Mouse (Mus musculus) pancreas, adult 10 weeks (tissue): ENCODE data around the gene Srrm2. TPM values are rescaled to one million over a fixed set of nuclear protein-coding genes. Genes with fewer than 3 reads are reported as not detected.

ENCODE experiments used
- polyA plus RNA-seq: library from polyadenylated mRNA; stranded (reverse); fragments of 350-450 nt; fragmentation: Illumina TruSeq; extraction: RNeasy Lipid Tissue Mini Kit (QIAGEN cat#74804); gene quantifications from one replicate; pipeline ENCODE4 v1.2.3, GENCODE M21; 2015; ENCODE audit warnings: low read depth, low replicate concordance; ENCODE audit not compliant: insufficient read depth

Srrm2 gene
- 176 TPM for polyA plus RNA-seq

DNA sequence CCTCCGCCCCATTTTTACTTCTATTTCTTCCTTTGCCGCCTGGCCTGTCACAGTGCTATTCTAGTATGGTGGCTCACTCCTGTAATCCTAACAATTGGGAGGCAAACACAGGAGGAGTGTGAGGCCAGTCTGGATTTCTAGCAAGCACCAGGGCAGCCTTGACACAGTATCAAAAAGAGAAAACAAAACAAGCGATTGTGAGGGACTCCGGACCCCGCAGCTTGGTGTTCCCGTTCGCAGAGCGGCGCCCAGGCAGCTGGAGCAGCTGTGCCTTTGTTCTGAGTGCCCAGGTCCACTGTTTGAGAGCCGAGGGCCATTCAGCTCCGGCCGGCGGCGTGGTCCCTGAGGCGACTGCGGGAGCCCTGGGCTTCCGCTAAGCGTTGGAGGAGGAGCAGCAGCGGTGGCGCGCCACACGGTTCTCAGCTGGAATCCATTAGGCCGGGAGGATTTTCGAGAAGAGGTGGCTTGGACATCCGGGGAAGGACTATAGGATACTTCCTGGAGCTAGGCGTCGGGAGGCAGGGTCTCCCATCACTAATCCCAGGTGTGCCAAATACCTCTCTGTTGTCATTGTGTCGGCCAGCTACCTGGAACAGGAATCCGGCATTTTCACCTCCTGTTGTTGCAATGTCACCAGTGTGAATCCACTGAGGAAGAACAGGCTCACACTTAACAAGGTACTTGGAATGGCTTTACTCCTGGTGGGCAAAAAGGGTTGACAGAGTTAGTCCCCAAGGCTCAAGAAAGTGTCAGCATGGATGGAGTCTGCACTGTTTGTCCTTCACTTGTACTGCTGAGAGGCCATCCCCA lies at the start of gene Srrm2:
Gene Srrm2, plus strand, starts transcription at position 264 of the 810 bp plus-strand sequence.

DNA sequence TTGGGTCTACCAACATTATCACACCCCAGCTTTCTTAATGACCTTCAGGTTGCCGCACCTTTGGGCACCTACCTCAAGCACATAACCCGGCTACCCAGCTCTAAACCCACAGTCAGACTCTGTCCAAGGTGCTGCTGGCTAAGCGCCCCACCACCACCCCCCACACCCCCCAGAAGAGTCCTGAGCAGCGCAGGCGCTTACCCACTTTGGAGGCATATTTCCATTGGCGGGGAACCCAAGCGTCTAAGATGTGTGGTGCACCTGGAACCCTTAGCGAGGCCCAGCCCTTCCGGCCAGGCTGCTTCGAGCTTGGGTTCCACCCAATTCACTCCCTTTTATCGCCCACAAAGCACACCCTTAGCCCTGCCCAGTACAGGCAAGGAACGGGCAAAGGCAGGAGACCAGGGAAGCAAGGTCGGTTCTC lies 49.7 kb upstream of the Srrm2 start, which contains the start of gene Paqr4:
Gene Paqr4, minus strand, starts transcription at position 270 of the 424 bp plus-strand sequence.

DNA sequence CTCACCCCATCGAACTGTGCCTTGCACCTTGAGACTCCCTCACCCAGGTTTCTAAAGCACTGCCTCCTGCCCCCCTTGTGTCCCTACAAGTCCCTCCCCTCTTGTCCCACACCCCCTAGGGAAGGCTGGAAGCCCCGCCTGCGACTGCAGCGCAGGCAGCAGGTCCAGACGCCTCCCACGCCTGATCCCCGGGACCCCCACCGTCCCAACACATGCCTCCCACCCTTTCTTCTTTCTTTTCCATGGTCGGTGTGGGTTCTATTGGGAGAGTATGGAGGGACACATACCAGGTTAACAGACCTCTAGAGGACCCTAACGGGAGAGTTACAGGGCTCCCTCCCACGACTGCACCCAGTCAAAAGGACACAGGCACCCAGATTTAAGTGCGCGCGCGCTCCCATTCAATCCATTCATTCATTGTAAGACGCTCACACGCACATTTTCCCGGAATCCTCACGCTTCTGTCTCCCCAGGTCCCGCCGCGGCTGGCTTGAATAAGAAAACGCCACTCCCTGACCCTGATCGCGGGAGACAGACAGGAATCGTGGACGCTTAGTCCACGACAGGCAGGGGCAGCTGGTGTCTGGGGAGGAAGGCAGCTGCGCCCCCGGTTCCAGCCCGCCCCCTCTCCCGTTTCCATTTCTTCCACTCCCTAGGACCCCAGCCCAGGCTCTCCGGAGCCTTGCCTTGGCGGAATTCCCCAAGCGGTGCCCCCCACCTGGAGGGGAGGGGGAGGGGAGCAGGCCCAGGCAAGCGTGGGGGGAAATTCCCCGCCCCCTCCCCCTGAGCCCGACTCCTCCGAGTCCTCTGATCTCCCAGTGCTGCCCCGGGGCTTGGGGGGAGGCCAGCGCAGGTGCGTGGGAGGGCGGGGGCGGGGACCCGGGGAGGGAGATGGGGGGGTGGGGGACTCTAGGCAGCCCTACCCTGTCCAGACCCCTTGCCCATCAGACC lies 44.8 kb upstream of the Srrm2 start, which contains the start of gene Kremen2:
Gene Kremen2, minus strand, starts transcription at position 533 of the 951 bp plus-strand sequence.

GRCm38 (mm10) chr17:23771284-23772218 lies 18.8 kb upstream of the Srrm2 start, which contains the start of gene Flywch1:
Gene Flywch1 (minus strand): TSS chr17:23771602.

DNA sequence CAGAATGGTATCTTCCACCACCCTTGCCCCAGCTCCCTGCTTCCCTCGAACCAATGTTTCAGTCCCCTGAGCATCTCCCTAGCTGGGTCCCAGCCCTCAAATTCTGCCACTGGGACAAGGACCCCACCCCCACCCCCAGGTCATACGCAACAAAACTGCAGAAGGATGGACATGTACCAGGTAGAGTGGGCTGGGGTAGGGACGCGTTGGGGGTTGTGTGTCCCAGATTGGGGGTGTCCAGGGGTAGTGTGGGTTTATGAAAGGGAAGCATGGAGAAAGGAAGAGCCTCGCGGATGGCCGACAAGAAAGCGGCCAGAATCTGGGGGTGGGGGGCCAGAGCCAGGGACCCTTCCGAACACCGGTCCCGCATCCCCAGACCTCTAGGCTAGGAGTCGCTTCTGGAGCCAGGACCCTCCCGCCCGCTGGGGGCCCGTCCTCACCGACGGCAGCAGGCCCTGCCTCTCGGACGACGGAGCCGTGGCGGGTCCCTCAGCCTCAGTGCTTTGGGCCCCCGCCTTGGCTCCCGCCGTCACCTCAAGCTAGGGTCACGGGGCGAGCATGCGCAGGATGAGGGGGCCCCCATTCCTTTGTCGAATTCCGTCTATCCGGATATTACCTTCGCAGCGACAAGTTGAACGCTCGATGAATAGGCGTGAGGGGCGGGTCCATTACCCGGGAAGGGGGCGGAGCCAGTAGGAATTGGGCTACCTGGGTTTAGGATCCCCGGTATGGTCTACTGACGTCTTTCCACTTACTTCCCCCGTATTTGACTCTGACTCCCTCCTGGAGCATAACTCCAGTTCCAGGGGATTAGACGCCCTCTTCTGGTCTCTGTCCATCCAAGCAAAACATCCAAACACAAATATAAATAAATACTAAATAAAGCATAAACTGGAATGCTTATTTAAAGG lies 4.5 kb upstream of the Srrm2 start, which contains the start of gene Flywch2:
Gene Flywch2, minus strand, starts transcription at position 521 of the 911 bp plus-strand sequence.

DNA sequence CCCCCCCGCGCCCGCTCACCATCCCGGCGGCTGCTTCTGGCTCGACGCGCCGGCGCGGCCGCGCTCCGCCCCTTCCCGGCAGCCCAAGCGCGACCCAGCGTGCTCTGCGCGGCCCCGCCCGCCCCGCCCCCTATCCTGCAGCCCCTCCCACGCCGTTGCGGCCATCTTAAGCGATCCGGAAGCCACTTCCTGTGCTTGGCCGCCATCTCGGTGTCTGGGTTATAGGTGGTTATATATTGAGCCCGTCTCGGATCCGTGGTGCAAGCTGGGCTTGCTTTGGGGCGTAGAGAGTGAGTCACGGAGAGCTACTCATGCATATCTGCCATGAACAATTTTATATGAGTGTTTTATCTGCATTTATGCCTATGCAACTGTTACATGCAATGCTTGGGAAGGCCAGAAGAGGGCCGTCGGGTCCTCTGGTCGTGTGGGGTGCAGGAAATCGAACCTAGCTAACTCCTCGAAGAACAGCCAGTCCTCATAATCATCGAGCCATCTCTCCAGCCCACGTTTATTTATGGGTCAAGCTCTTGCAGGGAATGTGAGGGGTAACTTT lies 38.8 kb downstream of the Srrm2 start, which contains the start of gene Elob:
Gene Elob, minus strand, starts transcription at position 73 of the 556 bp plus-strand sequence.

DNA sequence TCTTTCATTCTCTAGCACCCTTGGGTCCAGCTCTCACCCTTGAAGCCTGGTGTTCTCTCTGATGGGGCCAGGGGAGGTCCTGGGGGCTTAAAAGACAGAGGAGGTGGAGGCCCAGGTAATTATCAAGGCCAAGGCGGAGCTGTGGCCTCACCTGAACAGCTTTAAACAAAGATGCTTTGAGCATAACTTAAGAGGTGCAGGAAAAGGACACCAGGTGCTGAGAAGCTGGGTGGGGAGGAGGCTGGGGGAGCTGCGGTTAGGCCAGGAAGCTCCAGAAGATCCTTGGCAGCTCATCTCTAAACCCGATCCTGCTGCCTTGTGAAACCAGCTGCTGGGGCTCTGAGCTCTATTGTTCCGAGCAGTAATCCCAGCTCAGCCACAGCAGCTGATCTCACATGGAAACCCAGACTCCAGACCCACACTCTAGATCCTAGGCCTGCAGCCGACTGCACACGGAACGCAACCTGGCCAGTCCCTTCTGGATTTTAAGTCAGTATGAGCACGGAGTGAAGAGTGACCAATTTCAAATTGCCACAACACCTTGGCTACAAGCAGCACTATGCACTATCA lies 45.8 kb downstream of the Srrm2 start, which contains the start of gene Prss33:
Gene Prss33, minus strand, starts transcription at position 51 of the 570 bp plus-strand sequence.

DNA sequence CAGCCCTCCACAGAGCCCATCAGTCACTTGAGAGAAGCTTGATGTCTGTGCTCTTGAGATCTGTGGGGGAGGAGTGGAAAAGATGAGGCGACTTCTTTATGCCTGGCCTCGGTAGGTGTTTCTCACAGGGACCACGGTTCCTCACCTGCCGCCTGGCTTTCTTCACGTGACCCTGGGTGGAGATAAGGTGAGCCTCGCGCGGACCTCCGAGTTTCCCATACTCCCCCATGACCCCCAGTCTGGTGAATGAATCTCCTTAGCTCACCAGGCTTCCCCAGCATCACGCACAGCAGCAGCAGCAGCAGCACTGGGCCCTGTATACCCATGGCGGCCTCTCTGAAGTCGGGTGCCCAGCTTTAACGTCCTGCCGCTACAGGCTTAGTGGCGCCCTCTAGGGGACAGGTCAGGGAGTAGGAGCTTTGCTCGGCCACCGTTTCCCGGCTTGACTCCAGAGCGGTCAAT lies 53.5 kb downstream of the Srrm2 start, which contains the start of the genes Prss32 and Prss41:
Gene Prss32, plus strand, starts transcription at position 44 of the 462 bp plus-strand sequence.
Gene Prss41, minus strand, starts transcription at position 361 of the 462 bp plus-strand sequence.

GRCm38 (mm10) chr17:23867756-23868155 lies 77.4 kb downstream of the Srrm2 start, which contains the start of gene Prss21:
Gene Prss21 (plus strand): TSS chr17:23868056.

Other genes with a start within 250 kb of the Srrm2 start
- 2.1 TPM for gene Zfp213, start 226.3 kb upstream of the Srrm2 start, polyA plus RNA-seq
- gene Zfp13, start 191.0 kb upstream of the Srrm2 start, polyA plus RNA-seq: 4.2 TPM
- gene Zscan10, start 189.7 kb upstream of the Srrm2 start, polyA plus RNA-seq: not detected
- gene Mmp25, start 145.3 kb upstream of the Srrm2 start, polyA plus RNA-seq: 0.24 TPM
- 2.9 TPM for gene Bicdl2, start 130.0 kb upstream of the Srrm2 start, polyA plus RNA-seq
- 44.8 TPM for gene Hcfc1r1, start 116.9 kb upstream of the Srrm2 start, polyA plus RNA-seq
- gene Thoc6, start 116.7 kb upstream of the Srrm2 start, polyA plus RNA-seq: 3.1 TPM
- 9.0 TPM for gene Tnfrsf12a, start 113.1 kb upstream of the Srrm2 start, polyA plus RNA-seq
- 4.2 TPM for gene Cldn6, start 111.3 kb upstream of the Srrm2 start, polyA plus RNA-seq
- 3.5 TPM for gene Cldn9, start 106.5 kb upstream of the Srrm2 start, polyA plus RNA-seq
- gene 1520401A03Rik, start 67.7 kb upstream of the Srrm2 start, polyA plus RNA-seq: not detected
- gene Pkmyt1, start 64.2 kb upstream of the Srrm2 start, polyA plus RNA-seq: 3.3 TPM
- gene Paqr4, start 49.7 kb upstream of the Srrm2 start, polyA plus RNA-seq: 5.0 TPM
- not detected for gene Kremen2, start 44.7 kb upstream of the Srrm2 start, polyA plus RNA-seq
- 9.7 TPM for gene Flywch1, start 18.9 kb upstream of the Srrm2 start, polyA plus RNA-seq
- 1.3 TPM for gene Flywch2, start 4.5 kb upstream of the Srrm2 start, polyA plus RNA-seq
- gene Elob, start 38.6 kb downstream of the Srrm2 start, polyA plus RNA-seq: 116 TPM
- not detected for gene Prss33, start 45.5 kb downstream of the Srrm2 start, polyA plus RNA-seq
- not detected for gene Prss32, start 53.3 kb downstream of the Srrm2 start, polyA plus RNA-seq
- not detected for gene Prss41, start 53.6 kb downstream of the Srrm2 start, polyA plus RNA-seq
- gene Prss21, start 77.5 kb downstream of the Srrm2 start, polyA plus RNA-seq: not detected
- gene Dcpp1, start 90.3 kb downstream of the Srrm2 start, polyA plus RNA-seq: not detected
- not detected for gene Dcpp2, start 90.3 kb downstream of the Srrm2 start, polyA plus RNA-seq
- gene Dcpp3, start 126.9 kb downstream of the Srrm2 start, polyA plus RNA-seq: not detected
- gene Sbp, start 151.1 kb downstream of the Srrm2 start, polyA plus RNA-seq: not detected
- gene Sbpl, start 164.7 kb downstream of the Srrm2 start, polyA plus RNA-seq: not detected
- gene Prss30, start 190.0 kb downstream of the Srrm2 start, polyA plus RNA-seq: not detected
- gene Prss22, start 207.6 kb downstream of the Srrm2 start, polyA plus RNA-seq: not detected
- not detected for gene Prss27, start 247.6 kb downstream of the Srrm2 start, polyA plus RNA-seq